Mouse (Mus musculus) G1E-ER4 (cell line): ENCODE results near the gene Dnlz. TPM values are rescaled to one million over a fixed set of nuclear protein-coding genes. Genes with fewer than 3 reads are reported as not detected.

Source experiments
- GATA1 ChIP-seq: IDR thresholded peaks from one replicate; pipeline ENCODE4 v1.8.0; 2012; ENCODE audit warnings: low read length, inconsistent platforms
- polyA plus RNA-seq: library from polyadenylated mRNA; stranded (reverse); fragments of >175 nt; gene quantifications from 2 replicates; pipeline ENCODE4 v1.2.3, GENCODE M21; 2012

The Dnlz gene
- polyA plus RNA-seq, 1 experiment = 21.3 TPM

GRCm38 (mm10) chr2:26298856-26299230, 53.1 kb downstream of the Dnlz start:
- TF ChIP-seq GATA1 = no peak

- no peak for TF ChIP-seq GATA1
Measured at GRCm38 (mm10) chr2:26298208-26298855, 53.6 kb downstream of the Dnlz start.

Other genes with a start within 250 kb of the Dnlz start
- gene Nacc2, start 228.9 kb downstream of the Dnlz start, polyA plus RNA-seq = 11.2 and 13.9 TPM in 2 replicates
- gene Lhx3, start 143.8 kb downstream of the Dnlz start, polyA plus RNA-seq = 0.12 TPM in 1 of 2 replicates, not detected in the other
- 7.2 and 7.6 TPM in 2 replicates for gene Qsox2, start 114.6 kb downstream of the Dnlz start, polyA plus RNA-seq
- not detected in 2 replicates for gene Ccdc187, start 57.6 kb downstream of the Dnlz start, polyA plus RNA-seq
- not detected in 2 replicates for gene Gpsm1, start 36.6 kb downstream of the Dnlz start, polyA plus RNA-seq
- gene Card9, start 8.8 kb upstream of the Dnlz start, polyA plus RNA-seq = 0.41 and 0.55 TPM in 2 replicates
- 61.5 and 68.5 TPM in 2 replicates for gene Snapc4, start 28.5 kb upstream of the Dnlz start, polyA plus RNA-seq
- 64.5 and 97.9 TPM in 2 replicates for gene Entr1, start 37.2 kb upstream of the Dnlz start, polyA plus RNA-seq
- gene Pmpca, start 37.2 kb upstream of the Dnlz start, polyA plus RNA-seq = 536 and 709 TPM in 2 replicates
- 15.0 and 16.1 TPM in 2 replicates for gene Inpp5e, start 57.1 kb upstream of the Dnlz start, polyA plus RNA-seq
- 28.0 and 33.0 TPM in 2 replicates for gene Sec16a, start 93.1 kb upstream of the Dnlz start, polyA plus RNA-seq
- 0.01 TPM in 2 replicates for gene Notch1, start 164.6 kb upstream of the Dnlz start, polyA plus RNA-seq
- 147 and 170 TPM in 2 replicates for gene Egfl7, start 227.9 kb upstream of the Dnlz start, polyA plus RNA-seq
- not detected in 2 replicates for gene Gm20532, start 234.5 kb upstream of the Dnlz start, polyA plus RNA-seq